In the genomic region with DNA sequence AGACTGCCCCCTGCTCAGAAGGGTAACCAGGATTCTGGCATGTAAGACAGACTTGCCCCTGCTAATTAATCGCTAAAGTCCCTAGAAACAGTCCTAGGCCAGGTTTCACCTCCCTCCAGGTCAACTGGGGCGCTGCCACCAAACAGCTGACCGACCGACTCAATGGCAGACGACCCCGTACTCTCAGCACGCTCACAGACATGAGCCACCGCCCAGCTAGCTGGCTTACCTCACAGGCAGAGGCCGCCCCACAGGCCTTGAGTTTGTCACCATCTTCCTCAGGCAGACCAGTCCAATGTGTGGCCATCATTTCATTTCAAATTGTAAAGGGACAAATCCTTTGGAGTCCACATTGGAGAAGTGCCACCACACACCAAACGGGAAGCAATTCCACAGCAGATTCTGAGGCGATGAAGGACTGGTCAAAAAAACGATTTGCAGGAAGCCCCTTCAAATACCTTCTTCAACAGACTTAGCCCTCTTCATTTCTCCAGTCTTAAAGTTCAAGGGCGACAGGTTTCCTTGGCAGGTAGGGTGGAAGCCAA, we compare ENCODE assay signal across 8 mouse cellular contexts. TPM values are rescaled to one million over a fixed set of nuclear protein-coding genes. Genes with fewer than 3 reads are reported as not detected.
DNase-seq lines count a peak whose midpoint lies in the region; ATAC-seq lines count a peak whose summit lies in the region.

No protein-coding gene starts in this region.

- peak overlapping the region; percentile 97 for H3K4me3 ChIP-seq in megakaryocyte, embryonic 14.5 days (replicated peaks)
- peak overlapping the region; percentile 98 for H3K4me3 ChIP-seq in forebrain, embryonic 12.5 days (replicated peaks)
- H3K4me3 ChIP-seq in hindbrain, embryonic 12.5 days: peak overlapping the region; percentile 91
- H3K4me3 ChIP-seq in limb, embryonic 15.5 days: peak overlapping the region; percentile 93

- H3K27me3 ChIP-seq in megakaryocyte, embryonic 14.5 days (replicated peaks): no peaks in the 10 kb centered on the region
- H3K27me3 ChIP-seq in forebrain, embryonic 12.5 days: no peaks in the 10 kb centered on the region
- H3K27me3 ChIP-seq in hindbrain, embryonic 12.5 days: no peaks in the 10 kb centered on the region
- no peaks in the 10 kb centered on the region for H3K27me3 ChIP-seq in limb, embryonic 15.5 days

- peak overlapping the region; percentile 70 for H3K4me2 ChIP-seq in forebrain, embryonic 12.5 days
- H3K4me2 ChIP-seq in hindbrain, embryonic 12.5 days (replicated peaks): peak overlapping the region; percentile 80
- peak overlapping the region; percentile 72 for H3K4me2 ChIP-seq in limb, embryonic 15.5 days

- under 1% methylated on average over 13 of the region's 13 CpGs for WGBS in forebrain, embryonic 12.5 days
- 0% methylated on average over 13 of the region's 13 CpGs for WGBS in hindbrain, embryonic 12.5 days
- 4% methylated on average over 13 of the region's 13 CpGs for WGBS in limb, embryonic 15.5 days

- H3K4me1 ChIP-seq in megakaryocyte, embryonic 14.5 days: peaks cover 65% of the 10 kb centered on the region
- H3K4me1 ChIP-seq in forebrain, embryonic 12.5 days: peaks cover 40% of the 10 kb centered on the region
- peaks cover 24% of the 10 kb centered on the region for H3K4me1 ChIP-seq in hindbrain, embryonic 12.5 days
- H3K4me1 ChIP-seq in limb, embryonic 15.5 days: peaks cover 26% of the 10 kb centered on the region

- peak; percentile 77 for DNase-seq in brain, adult 2 months (ENCODE audit: low read depth, low spot score)
- DNase-seq in naive thymus-derived CD4-positive, alpha-beta T cell, adult 2 months (ENCODE audit: low read depth): peak; percentile 25
- peak; percentile 35 for DNase-seq in testis, postnatal 14 days (ENCODE audit: low spot score)

- no peak for ATAC-seq in megakaryocyte, adult 5-6 weeks (ENCODE audit: poor library complexity, severe bottlenecking)
- ATAC-seq in forebrain, embryonic 12.5 days (ENCODE audit: low FRiP score): no peak
- ATAC-seq in hindbrain, embryonic 12.5 days (ENCODE audit: low FRiP score): no peak
- ATAC-seq in limb, embryonic 15.5 days (ENCODE audit: insufficient number of reproducible peaks, low FRiP score, low TSS enrichment, low read depth): no peak

- peak overlapping the region; percentile 99 for H3K9ac ChIP-seq in forebrain, embryonic 12.5 days
- H3K9ac ChIP-seq in hindbrain, embryonic 12.5 days: peak overlapping the region; percentile 98
- peak overlapping the region; percentile 96 for H3K9ac ChIP-seq in limb, embryonic 15.5 days

- H3K9me3 ChIP-seq in megakaryocyte, embryonic 14.5 days: no peaks in the 10 kb centered on the region
- H3K9me3 ChIP-seq in forebrain, embryonic 12.5 days: no peaks in the 10 kb centered on the region
- no peaks in the 10 kb centered on the region for H3K9me3 ChIP-seq in hindbrain, embryonic 12.5 days (replicated peaks)
- H3K9me3 ChIP-seq in limb, embryonic 15.5 days: no peaks in the 10 kb centered on the region

- H3K36me3 ChIP-seq in megakaryocyte, embryonic 14.5 days (replicated peaks; ENCODE audit: low read length): no peaks in the 10 kb centered on the region
- H3K36me3 ChIP-seq in forebrain, embryonic 12.5 days (replicated peaks): no peaks in the 10 kb centered on the region
- no peaks in the 10 kb centered on the region for H3K36me3 ChIP-seq in hindbrain, embryonic 12.5 days
- no peaks in the 10 kb centered on the region for H3K36me3 ChIP-seq in limb, embryonic 15.5 days

- H3K27ac ChIP-seq in forebrain, embryonic 12.5 days: peak overlapping the region; percentile 98
- H3K27ac ChIP-seq in hindbrain, embryonic 12.5 days: peak overlapping the region; percentile 100
- H3K27ac ChIP-seq in limb, embryonic 15.5 days: peak overlapping the region; percentile 99

RNA-seq across cellular contexts. Expression of gene Arhgap21, which starts 1.5 kb away (rescaled TPM):
- 11.2 and 17.6 TPM in 2 replicates for polyA plus RNA-seq in megakaryocyte, embryonic 14.5 days (2012; ENCODE audit: insufficient read depth, low replicate concordance)
- total RNA-seq in megakaryocyte, adult 5-6 weeks (2015): 17.3 and 17.7 TPM in 2 replicates
- total RNA-seq in megakaryocyte, adult 5-6 weeks (2017): 11.4 and 26.1 TPM in 2 replicates
- polyA plus RNA-seq in forebrain, embryonic 12.5 days (2016; fragmentation: Nextera tagmentation; extraction: Ambion mirVana): 55.8 and 59.7 TPM in 2 replicates
- polyA plus RNA-seq in hindbrain, embryonic 12.5 days (2016; fragmentation: Nextera tagmentation; extraction: Ambion mirVana): 64.4 and 66.1 TPM in 2 replicates
- 8.3 and 9.0 TPM in 2 replicates for polyA plus RNA-seq in limb, embryonic 15.5 days (2015; fragmentation: Nextera tagmentation; extraction: Ambion mirVana)

Comparison
In these comparisons a context has a peak if more than half of its experiments do, and no peak if none do; other contexts are left out.
1. DNase-seq: peak in every context shown above with its lines; median percentile 77 in brain, adult 2 months; 35 in testis, postnatal 14 days; 25 in naive thymus-derived CD4-positive, alpha-beta T cell, adult 2 months.